Mouse (Mus musculus) testis, adult 2 months (tissue): ENCODE measurements around the gene Cfdp1.

Experiments
- CTCF ChIP-seq: fragments of 200-500 bp; IDR thresholded peaks from 2 replicates; pipeline ENCODE4 v1.5.1; 2012; ENCODE audit warnings: low read depth, mild to moderate bottlenecking, inconsistent platforms, low read length, moderate library complexity; ENCODE audit not compliant: control insufficient read depth, insufficient read depth, insufficient replicate concordance
- POLR2A ChIP-seq: fragments of 200-500 bp; IDR thresholded peaks from 2 replicates; pipeline ENCODE4 v1.6.1; 2012; ENCODE audit warnings: low read depth, mild to moderate bottlenecking, inconsistent platforms, low read length, moderate library complexity; ENCODE audit not compliant: control insufficient read depth

DNA sequence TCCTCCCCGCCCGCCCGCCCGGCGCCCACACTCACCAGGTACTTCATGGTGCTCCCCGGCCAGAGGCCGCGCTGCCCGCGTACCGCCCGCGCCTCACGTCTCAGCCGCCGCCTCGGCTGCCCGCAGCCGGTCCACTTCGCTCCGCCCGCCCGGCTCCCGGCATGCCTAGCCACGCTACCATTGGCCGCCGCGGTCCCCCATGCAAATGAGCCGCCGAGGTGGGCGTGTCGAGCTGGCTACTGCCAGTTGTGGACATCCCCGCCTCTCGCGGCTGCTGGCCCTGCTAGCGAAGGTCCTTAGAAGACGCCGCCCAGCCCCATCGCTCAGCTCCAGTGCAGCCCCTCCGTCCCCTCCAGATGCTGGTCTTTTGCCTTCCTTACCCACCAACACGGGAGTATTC is 122.1 kb downstream of the Cfdp1 start:
- TF ChIP-seq CTCF (no peak), POLR2A (peak; percentile 78)
